Comparison of ENCODE assay signal across 17 mouse cellular contexts in the genomic region with DNA sequence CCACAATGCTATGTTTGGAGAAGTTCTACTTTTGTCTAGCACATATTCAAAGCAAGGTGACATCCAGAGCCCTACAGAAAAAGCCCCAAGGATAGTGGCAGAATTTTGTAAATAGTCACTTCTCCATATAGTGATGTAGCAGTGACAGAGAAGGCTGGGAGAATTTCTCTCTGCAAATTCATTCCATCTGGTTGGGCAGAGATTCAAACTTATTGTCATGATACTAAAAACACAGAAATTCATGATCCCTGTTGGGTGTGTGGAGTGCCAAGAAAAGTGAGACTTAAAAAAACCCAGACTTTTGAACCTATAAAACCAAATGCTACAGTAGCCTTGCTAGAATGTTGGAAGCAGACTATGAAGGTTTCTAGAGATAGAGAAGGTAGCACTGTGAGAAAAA.
DNase-seq lines count a peak whose midpoint lies in the region; ATAC-seq and TF ChIP-seq lines count a peak whose summit lies in the region.
"Had no signal": no experiment of that assay in that cellular context is flagged by ENCODE, and none has a peak within 500 bp of the region (broad histone marks: within the 10 kb centered on the region; RNA-seq: fewer than 3 reads in every experiment).

No protein-coding gene starts in this region.

- intact Hi-C loops in gastrocnemius, postnatal 36 days (cut with DNase I) = no loop called here

- no peaks in the 10 kb centered on the region for H3K9me3 ChIP-seq in forebrain, embryonic 14.5 days (replicated peaks; ENCODE audit: control insufficient read depth, low read length)
- no peaks in the 10 kb centered on the region for H3K9me3 ChIP-seq in forebrain, embryonic 13.5 days (replicated peaks)
- H3K9me3 ChIP-seq in midbrain, embryonic 11.5 days (ENCODE audit: control insufficient read depth, low read length) = no peaks in the 10 kb centered on the region
- H3K9me3 ChIP-seq in midbrain, postnatal 0 days (ENCODE audit: low read length) = no peaks in the 10 kb centered on the region
- H3K9me3 ChIP-seq: heart, embryonic 10.5 days; hindbrain, embryonic 13.5 days had no signal

- no peak for TF ChIP-seq CTCF in midbrain, postnatal 0 days (IDR thresholded peaks at IDR 0.05)

- peak; percentile 53 for DNase-seq in forebrain, embryonic 14.5 days (ENCODE audit: low spot score)
- no peak for DNase-seq in frontal cortex, postnatal 25 days (ENCODE audit: low spot score in 2 of 2)
- peak; percentile 10 for DNase-seq in midbrain, embryonic 11.5 days (ENCODE audit: low spot score, missing footprints)
- no peak for DNase-seq in midbrain, postnatal 0 days (ENCODE audit: low spot score)
- DNase-seq in thymus, postnatal 25 days = no peak
- DNase-seq in gastrocnemius, postnatal 36 days = no peak
- DNase-seq: adrenal gland, postnatal 10 days; cerebellum, adult 2 months; cerebellum, postnatal 10 days; gastrocnemius, adult 2 months; gastrocnemius, postnatal 25 days; kidney, adult 11 months had no signal

- no peaks in the 10 kb centered on the region for H3K4me1 ChIP-seq in forebrain, embryonic 14.5 days (ENCODE audit: control insufficient read depth, insufficient read depth, low read length)
- H3K4me1 ChIP-seq in forebrain, embryonic 13.5 days = no peaks in the 10 kb centered on the region
- no peaks in the 10 kb centered on the region for H3K4me1 ChIP-seq in midbrain, embryonic 11.5 days (ENCODE audit: control insufficient read depth, insufficient read depth, low read length)
- no peaks in the 10 kb centered on the region for H3K4me1 ChIP-seq in midbrain, postnatal 0 days (ENCODE audit: insufficient read depth, low read length)
- H3K4me1 ChIP-seq: heart, embryonic 10.5 days; hindbrain, embryonic 13.5 days had no signal

- no peak overlapping the region for H3K27ac ChIP-seq in forebrain, embryonic 14.5 days (ENCODE audit: low read depth, low read length)
- no peak overlapping the region for H3K27ac ChIP-seq in forebrain, embryonic 13.5 days
- no peak overlapping the region for H3K27ac ChIP-seq in midbrain, embryonic 11.5 days (ENCODE audit: low read depth, low read length)
- H3K27ac ChIP-seq in midbrain, postnatal 0 days (ENCODE audit: low read depth, low read length) = no peak overlapping the region
- H3K27ac ChIP-seq: gastrocnemius, adult 2 months; heart, embryonic 10.5 days; hindbrain, embryonic 13.5 days; hindbrain, postnatal 0 days had no signal

- H3K4me2 ChIP-seq in forebrain, embryonic 14.5 days (ENCODE audit: low read length) = no peak overlapping the region
- H3K4me2 ChIP-seq in forebrain, embryonic 13.5 days = no peak overlapping the region
- H3K4me2 ChIP-seq in midbrain, embryonic 11.5 days = no peak overlapping the region
- H3K4me2 ChIP-seq in midbrain, postnatal 0 days (ENCODE audit: low read depth, low read length, poor library complexity, severe bottlenecking) = no peak overlapping the region
- H3K4me2 ChIP-seq: hindbrain, embryonic 13.5 days had no signal

- H3K36me3 ChIP-seq in forebrain, embryonic 14.5 days (ENCODE audit: control insufficient read depth, insufficient read depth, low read length) = no peaks in the 10 kb centered on the region
- no peaks in the 10 kb centered on the region for H3K36me3 ChIP-seq in forebrain, embryonic 13.5 days (ENCODE audit: poor library complexity, severe bottlenecking)
- no peaks in the 10 kb centered on the region for H3K36me3 ChIP-seq in midbrain, embryonic 11.5 days (ENCODE audit: control insufficient read depth, insufficient read depth, low read length)
- no peaks in the 10 kb centered on the region for H3K36me3 ChIP-seq in midbrain, postnatal 0 days (ENCODE audit: insufficient read depth, low read length)
- H3K36me3 ChIP-seq: heart, embryonic 10.5 days; hindbrain, embryonic 13.5 days had no signal

- no peak for ATAC-seq in forebrain, embryonic 14.5 days
- ATAC-seq in forebrain, embryonic 13.5 days = no peak
- peak; percentile 72 for ATAC-seq in frontal cortex, adult (ENCODE audit: low TSS enrichment)
- no peak for ATAC-seq in midbrain, embryonic 11.5 days (ENCODE audit: low FRiP score)
- no peak for ATAC-seq in midbrain, postnatal 0 days (ENCODE audit: low FRiP score)
- ATAC-seq: hindbrain, postnatal 0 days had no signal

- H3K4me3 ChIP-seq in forebrain, embryonic 14.5 days (ENCODE audit: low read depth, low read length) = no peak overlapping the region
- H3K4me3 ChIP-seq in forebrain, embryonic 13.5 days = no peak overlapping the region
- H3K4me3 ChIP-seq in midbrain, embryonic 11.5 days (ENCODE audit: low read depth, low read length) = no peak overlapping the region
- no peak overlapping the region for H3K4me3 ChIP-seq in midbrain, postnatal 0 days (ENCODE audit: low read depth, low read length)
- H3K4me3 ChIP-seq: gastrocnemius, adult 2 months; heart, embryonic 10.5 days; hindbrain, embryonic 13.5 days had no signal

- H3K27me3 ChIP-seq in forebrain, embryonic 14.5 days (replicated peaks; ENCODE audit: control insufficient read depth, insufficient read depth, low read length) = no peaks in the 10 kb centered on the region
- no peaks in the 10 kb centered on the region for H3K27me3 ChIP-seq in forebrain, embryonic 13.5 days
- H3K27me3 ChIP-seq in midbrain, embryonic 11.5 days (ENCODE audit: control insufficient read depth, insufficient read depth, low read length) = no peaks in the 10 kb centered on the region
- no peaks in the 10 kb centered on the region for H3K27me3 ChIP-seq in midbrain, postnatal 0 days (ENCODE audit: insufficient read depth, low read length)
- H3K27me3 ChIP-seq: hindbrain, embryonic 13.5 days had no signal

- no peak overlapping the region for H3K9ac ChIP-seq in forebrain, embryonic 14.5 days (ENCODE audit: low read length)
- no peak overlapping the region for H3K9ac ChIP-seq in forebrain, embryonic 13.5 days
- H3K9ac ChIP-seq in midbrain, embryonic 11.5 days (ENCODE audit: low read length) = no peak overlapping the region
- no peak overlapping the region for H3K9ac ChIP-seq in midbrain, postnatal 0 days (replicated peaks; ENCODE audit: low read length, poor library complexity, severe bottlenecking)
- H3K9ac ChIP-seq: hindbrain, embryonic 13.5 days had no signal

Comparison
In these comparisons a context has a peak if more than half of its experiments do, and no peak if none do; other contexts are left out.
1. DNase-seq: peak in forebrain, embryonic 14.5 days (single experiment) and midbrain, embryonic 11.5 days (single experiment); none in frontal cortex, postnatal 25 days (0 of 2), midbrain, postnatal 0 days (single experiment), thymus, postnatal 25 days (single experiment) and gastrocnemius, postnatal 36 days (0 of 2).